Mouse (Mus musculus): Measurements from ENCODE around the gene Dicer1.

Dicer1 gene

DNA sequence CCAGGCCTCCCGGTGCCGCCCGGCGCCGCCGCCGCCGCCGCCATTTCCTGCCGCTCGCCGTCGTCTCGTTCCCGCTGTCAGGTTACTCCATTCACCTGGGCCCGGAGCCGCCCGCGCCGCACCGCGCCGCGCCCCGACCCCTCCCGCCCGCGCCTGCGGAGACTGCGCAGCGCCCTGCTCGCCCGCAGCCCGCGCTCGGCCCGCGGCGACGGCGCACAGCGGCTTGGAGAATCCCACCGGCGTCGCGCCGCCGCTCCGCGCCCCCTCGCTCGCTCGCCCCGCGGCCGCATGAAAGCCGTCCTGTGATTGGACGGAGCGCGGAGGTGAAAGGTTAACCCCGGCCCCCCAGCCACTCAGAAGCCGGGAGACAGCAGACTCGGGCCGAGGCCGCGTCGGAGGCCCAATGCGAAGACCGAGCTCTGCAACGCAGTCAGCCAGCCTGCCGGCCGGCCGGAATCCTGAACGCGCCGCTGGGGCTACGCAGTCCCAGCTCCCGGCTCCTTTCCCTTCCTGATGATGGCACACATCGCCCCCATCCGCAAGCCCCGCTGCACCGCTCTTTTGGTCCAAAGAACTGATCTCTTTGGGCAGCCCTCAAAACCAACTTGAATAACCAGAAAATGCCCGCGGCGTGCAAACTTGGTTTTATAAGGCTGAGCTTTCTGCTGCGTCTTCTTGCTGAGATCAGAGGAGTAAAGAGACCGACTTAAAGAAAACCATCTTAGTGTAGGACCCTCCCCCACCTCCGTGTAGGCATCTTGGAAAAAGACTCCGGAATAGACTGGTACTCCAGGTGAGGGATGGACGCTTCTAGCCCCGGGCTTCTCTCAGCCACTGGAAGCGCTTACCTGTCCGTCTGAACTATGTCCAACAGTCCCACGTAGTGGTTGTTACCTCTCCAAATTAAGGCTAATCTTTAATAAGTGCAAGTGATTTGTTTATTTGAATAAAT is at the start of gene Dicer1:
Gene Dicer1 (minus strand): TSS at position 139 of the 952 bp plus-strand sequence.
- peak; percentile 91 for ATAC-seq (ENCODE audit: low TSS enrichment)

GRCm38 (mm10) chr12:104799365-104799764 is 47.6 kb upstream of the Dicer1 start:
- no peak for ATAC-seq (ENCODE audit: low TSS enrichment)

- no peak for ATAC-seq (ENCODE audit: low TSS enrichment)
Measured at GRCm38 (mm10) chr12:104797905-104798304, 46.2 kb upstream of the Dicer1 start.

DNA sequence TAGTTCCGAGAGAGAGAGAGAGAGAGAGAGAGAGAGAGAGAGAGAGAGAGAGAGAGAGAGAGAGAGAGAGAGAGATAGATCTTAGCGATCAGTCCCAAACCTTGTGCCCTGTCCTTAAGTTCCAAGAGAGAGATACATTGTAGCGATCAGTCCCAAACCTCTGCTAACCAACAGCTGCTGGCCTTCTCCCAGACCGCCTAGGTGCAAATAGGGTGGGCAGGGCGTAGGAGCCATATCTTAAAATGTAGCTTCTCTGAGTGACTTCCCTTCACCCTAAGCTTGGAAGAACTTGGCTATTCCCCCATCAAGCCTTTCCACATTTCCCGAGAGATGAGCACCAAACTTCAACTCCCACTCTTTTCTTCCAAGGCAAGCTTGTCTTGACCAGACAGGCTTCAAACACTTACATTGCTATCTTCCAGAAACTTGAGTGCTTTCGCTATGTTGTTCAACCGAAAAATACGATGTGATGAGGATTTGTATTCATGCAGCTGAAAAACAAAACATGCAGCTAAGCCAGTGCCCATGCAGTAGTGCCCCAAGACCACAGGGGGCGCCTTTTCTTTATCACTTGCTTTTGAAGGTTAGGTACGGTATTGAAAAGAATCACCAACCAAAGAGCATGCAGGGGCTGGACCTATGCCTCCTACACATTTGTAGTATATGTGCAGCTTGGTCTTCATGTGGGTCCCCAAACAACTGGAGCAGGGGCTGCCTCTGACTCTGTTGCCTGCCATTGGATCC is 45.1 kb upstream of the Dicer1 start:
- ATAC-seq (ENCODE audit: low TSS enrichment), result no peak

- peak; percentile 23; the same call in 1 of the 2 replicates for ATAC-seq (ENCODE audit: low TSS enrichment)
Measured at GRCm38 (mm10) chr12:104794957-104795356, 43.2 kb upstream of the Dicer1 start.

DNA sequence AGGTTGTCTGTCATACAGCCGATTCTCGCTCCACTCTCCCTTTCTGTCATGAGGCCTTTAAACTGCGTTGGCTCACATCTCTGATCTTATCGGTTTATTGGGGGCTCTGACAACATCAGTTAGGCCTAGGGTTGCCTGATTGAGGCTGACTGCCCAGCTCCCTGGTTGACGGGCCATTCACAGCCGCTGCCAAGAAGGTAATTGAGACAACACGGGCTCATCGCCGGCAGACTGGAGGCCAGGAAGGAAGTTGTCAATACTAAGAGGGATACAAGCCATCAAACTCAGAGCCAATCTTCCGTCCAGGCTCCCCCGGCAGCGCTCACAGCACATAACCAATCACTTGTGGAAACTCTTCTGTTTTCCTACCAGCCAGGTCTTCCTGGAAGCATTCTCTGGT is 41.7 kb upstream of the Dicer1 start:
- ATAC-seq (ENCODE audit: low TSS enrichment), result no peak

DNA sequence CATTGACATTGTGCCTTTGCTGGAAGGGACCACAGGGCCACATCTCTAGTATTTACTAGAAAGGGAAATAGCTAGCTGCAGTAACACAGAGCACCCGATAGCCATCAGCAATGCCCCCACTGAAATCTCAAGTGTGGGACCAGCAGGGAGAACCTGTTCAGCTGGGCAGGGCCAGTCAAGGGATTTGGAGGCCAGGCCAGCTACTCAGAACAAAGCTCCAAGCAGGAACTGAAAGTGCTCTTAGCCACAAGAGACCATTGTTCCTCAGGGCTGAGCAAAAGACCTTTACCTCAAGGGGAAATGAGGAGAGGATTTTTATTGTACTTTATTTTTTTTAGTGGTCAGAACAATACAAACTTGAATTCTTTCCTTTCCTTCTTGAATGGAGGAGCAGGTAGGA is 25.9 kb upstream of the Dicer1 start:
- no peak for ATAC-seq (ENCODE audit: low TSS enrichment)

GRCm38 (mm10) chr12:104771941-104772340 is 20.2 kb upstream of the Dicer1 start:
- no peak for ATAC-seq (ENCODE audit: low TSS enrichment)

- ATAC-seq (ENCODE audit: low TSS enrichment), result no peak
Measured at GRCm38 (mm10) chr12:104769201-104769785, 17.5 kb upstream of the Dicer1 start.

DNA sequence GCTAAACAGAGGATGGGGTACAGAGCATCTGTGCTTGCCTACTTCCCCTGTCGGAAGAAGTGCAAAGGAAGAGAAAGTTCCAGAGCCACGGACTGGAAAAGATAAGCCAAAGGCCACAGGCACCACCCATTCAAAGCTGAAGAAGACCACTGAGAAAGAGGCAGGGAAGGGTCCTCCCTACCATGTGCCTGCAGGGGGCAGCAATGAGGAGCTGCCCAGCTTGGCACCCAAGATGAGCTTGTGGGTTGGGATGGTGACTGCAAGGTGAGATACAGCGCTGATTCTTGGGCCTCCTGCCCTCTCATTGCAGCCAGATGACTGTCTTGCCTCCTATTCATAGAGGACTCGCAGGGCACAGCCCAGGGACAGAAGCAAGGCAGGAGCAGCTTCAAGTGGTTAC is 15.4 kb upstream of the Dicer1 start:
- ATAC-seq (ENCODE audit: low TSS enrichment), result no peak

DNA sequence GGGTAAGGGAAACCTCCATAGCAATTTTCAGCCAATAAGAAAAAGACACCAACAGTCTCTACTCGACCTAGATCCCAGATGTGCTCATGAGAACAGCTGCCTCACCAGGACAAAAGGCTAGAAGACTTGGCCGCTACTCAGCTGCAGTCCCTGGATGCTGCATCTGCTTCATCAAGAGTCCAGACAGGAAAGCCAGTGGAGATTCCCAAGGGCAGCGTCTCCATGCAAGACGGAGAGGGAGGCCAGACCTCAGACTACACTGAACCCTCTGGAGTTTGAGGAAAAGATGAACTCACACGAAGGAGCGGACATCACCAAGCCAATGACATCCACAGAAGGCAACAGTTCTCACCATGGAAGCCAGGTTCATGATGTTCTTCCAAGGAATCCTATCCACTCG is 14.0 kb upstream of the Dicer1 start:
- ATAC-seq (ENCODE audit: low TSS enrichment), result no peak

- no peak for ATAC-seq (ENCODE audit: low TSS enrichment)
Measured at GRCm38 (mm10) chr12:104765116-104765515, 13.4 kb upstream of the Dicer1 start.

GRCm38 (mm10) chr12:104763918-104764317 is 12.2 kb upstream of the Dicer1 start:
- no peak for ATAC-seq (ENCODE audit: low TSS enrichment)

DNA sequence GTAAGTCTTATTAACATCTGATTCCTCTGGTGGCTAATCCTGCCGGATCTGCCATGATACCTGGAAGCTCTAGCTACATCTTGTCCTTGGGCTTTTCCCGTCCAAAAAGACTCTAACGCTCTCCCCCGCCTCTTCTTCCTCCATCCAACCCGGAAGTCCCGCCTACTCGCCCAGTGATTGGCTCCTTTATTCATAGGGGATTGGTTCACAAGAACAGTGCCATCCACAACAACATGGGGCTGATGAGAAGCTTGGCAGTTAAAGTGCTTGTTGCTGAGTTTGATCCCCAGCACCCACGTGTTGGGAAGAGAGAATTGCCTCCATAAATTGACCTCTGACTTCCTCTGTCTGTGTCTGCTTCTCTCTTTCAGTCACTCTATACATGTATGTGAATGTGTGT is 9.7 kb upstream of the Dicer1 start:
- no peak for ATAC-seq (ENCODE audit: low TSS enrichment)

DNA sequence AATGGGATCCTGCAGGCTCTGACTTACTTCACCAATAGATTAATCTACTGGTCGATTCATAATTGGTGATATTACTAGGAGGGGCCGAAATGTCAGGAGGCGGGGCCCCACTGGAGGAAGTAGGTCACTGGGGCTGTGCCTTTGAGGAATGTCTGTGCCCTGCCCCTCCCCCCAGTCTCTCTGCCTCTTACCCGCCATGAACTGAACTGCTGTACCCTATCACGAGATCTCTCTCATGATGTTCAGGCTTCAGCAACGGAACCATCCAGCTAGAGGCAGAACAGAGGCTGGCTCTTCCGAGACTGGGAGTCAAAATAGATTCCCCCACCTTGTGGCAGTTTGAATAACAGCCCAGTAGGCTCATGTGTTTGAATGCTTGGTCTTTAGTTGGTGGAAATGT is 6.3 kb upstream of the Dicer1 start:
- no peak for ATAC-seq (ENCODE audit: low TSS enrichment)

DNA sequence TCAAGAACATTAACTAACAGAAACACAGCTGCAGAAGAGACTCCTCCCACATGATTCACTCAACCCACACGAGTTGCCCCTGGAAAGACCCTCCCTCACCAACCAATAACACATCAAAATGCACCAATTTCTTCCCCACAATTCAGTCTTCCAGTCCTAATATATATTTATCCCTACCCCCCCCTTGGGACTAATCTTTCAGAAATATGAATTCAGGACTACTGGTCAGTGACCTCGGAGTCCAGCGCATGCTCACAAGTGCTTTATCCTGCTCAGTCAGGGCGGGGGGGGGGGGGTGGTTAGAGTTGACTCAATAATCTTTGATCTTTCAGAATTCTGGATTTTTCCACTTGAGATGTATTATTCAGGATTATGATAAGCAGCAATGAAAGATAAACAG is 1.9 kb upstream of the Dicer1 start:
- ATAC-seq (ENCODE audit: low TSS enrichment), result no peak

GRCm38 (mm10) chr12:104751331-104751813 is 380 bp downstream of the Dicer1 start:
- peak; percentile 2; the same call in 1 of the 2 replicates for ATAC-seq (ENCODE audit: low TSS enrichment)

- ATAC-seq (ENCODE audit: low TSS enrichment), result no peak
Measured at GRCm38 (mm10) chr12:104748946-104749345, 2.8 kb downstream of the Dicer1 start.

DNA sequence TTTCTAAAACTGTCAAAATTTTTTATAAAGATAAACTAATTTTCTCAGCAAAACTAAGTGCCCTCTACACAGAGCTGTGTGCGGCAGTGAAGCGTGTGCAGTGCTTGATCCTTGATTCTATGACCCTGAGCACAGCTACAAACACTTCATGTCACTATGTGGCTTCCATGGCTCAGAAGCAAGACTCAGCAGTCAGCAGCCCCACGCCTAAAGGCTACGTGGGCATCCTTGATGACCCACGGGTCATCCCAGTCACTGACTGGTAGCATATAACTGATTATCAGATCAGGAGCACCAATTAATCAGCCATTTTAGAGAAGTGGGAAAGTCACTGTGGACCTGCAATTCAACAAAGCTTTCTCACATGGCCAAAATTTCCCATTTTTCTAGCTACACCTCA is 4.5 kb downstream of the Dicer1 start:
- no peak for ATAC-seq (ENCODE audit: low TSS enrichment)

DNA sequence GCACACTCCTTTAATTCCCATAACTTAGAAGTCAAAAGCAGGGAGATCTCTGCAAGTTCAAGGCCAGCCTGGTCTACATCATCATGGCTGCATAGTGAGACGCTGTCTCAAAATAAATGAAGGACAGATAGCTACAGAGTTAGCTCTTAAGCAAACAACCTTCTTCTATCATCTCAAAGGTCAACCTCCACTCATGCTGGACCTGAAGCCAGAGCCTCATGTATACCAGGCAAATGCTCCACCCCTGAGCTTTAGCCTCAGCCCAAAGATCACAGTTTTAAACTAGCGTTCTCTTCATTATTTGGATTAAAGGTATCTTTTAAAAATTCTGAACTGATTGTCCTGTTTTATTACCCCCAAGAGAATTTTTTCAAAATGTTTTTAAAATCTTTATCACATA is 5.2 kb downstream of the Dicer1 start:
- ATAC-seq (ENCODE audit: low TSS enrichment), result no peak

- no peak for ATAC-seq (ENCODE audit: low TSS enrichment)
Measured at GRCm38 (mm10) chr12:104743687-104744086, 8.1 kb downstream of the Dicer1 start.

GRCm38 (mm10) chr12:104742247-104742646 is 9.5 kb downstream of the Dicer1 start:
- no peak for ATAC-seq (ENCODE audit: low TSS enrichment)
